Mouse (Mus musculus) midbrain, postnatal 0 days (tissue): ENCODE measurements around the gene Pum1. TPM values are rescaled to one million over a fixed set of nuclear protein-coding genes. Genes with fewer than 3 reads are reported as not detected.

Experiments used
- ATAC-seq: fragments of 200-750 bp; cut with Nextera tagmentation; 2 replicates; pipeline ENCODE4 v1.8.0; 2017; ENCODE audit warnings: moderate number of reproducible peaks, mild to moderate bottlenecking, moderate TSS enrichment, moderate library complexity; ENCODE audit not compliant: low FRiP score
- DNase-seq: peaks from one replicate; pipeline ENCODE4 v3.0.0-alpha.2; 2015; ENCODE audit warnings: low spot score
- H3K27ac ChIP-seq: fragments of 300-500 bp; sonication (generic); 2 replicates; pipeline ENCODE4 v1.5.1; 2014; ENCODE audit warnings: low read depth, mild to moderate bottlenecking, low read length, mixed read lengths
- H3K27me3 ChIP-seq: fragments of 300-500 bp; sonication (generic); 2 replicates; pipeline ENCODE4 v1.6.1; 2014; ENCODE audit warnings: low read length, control low read depth, mixed read lengths; ENCODE audit not compliant: insufficient read depth
- H3K36me3 ChIP-seq: fragments of 300-500 bp; sonication (generic); 2 replicates; pipeline ENCODE4 v1.6.1; 2014; ENCODE audit warnings: low read length, control low read depth, mixed read lengths; ENCODE audit not compliant: insufficient read depth
- H3K4me1 ChIP-seq: fragments of 300-500 bp; sonication (generic); 2 replicates; pipeline ENCODE4 v1.6.1; 2014; ENCODE audit warnings: mild to moderate bottlenecking, control low read depth, antibody characterized with exemption, low read length, mixed read lengths; ENCODE audit not compliant: insufficient read depth
- H3K4me2 ChIP-seq: fragments of 300-500 bp; sonication (generic); 2 replicates; pipeline ENCODE4 v1.6.1; 2014; ENCODE audit warnings: low read depth, mild to moderate bottlenecking, low read length, mixed read lengths; ENCODE audit not compliant: poor library complexity, severe bottlenecking
- H3K4me3 ChIP-seq: fragments of 300-500 bp; sonication (generic); 2 replicates; pipeline ENCODE4 v1.5.1; 2014; ENCODE audit warnings: low read depth, mild to moderate bottlenecking, low read length, moderate library complexity
- H3K9ac ChIP-seq: fragments of 300-500 bp; sonication (generic); replicated peaks from 2 replicates; pipeline ENCODE4 v1.6.1; 2014; ENCODE audit warnings: mild to moderate bottlenecking, low read length, moderate library complexity, mixed read lengths; ENCODE audit not compliant: poor library complexity, severe bottlenecking
- H3K9me3 ChIP-seq: fragments of 300-500 bp; sonication (generic); 2 replicates; pipeline ENCODE4 v1.6.1; 2016; ENCODE audit warnings: low read length, control low read depth
- CTCF ChIP-seq: IDR thresholded peaks from 2 replicates; pipeline ENCODE4 v1.5.1; 2016; ENCODE audit warnings: antibody characterized with exemption, mild to moderate bottlenecking
- WGBS: fragments of 180-500 bp; shearing (Covaris S2); extraction: QIAGEN DNeasy Blood & Tissue Kit; methylation state at CpG from one replicate; pipeline ENCODE4 v1.1.7; 2014; 5-methylcytosine and 5-hydroxymethylcytosine counted together
- polyA plus RNA-seq: library from polyadenylated mRNA; unstranded; fragments of >200 nt; fragmentation: Nextera tagmentation; extraction: Ambion mirVana; gene quantifications from 2 replicates; pipeline ENCODE4 v1.2.1, GENCODE M21; 2015
- total RNA-seq: library from RNA; depleted of rRNA; stranded (reverse); fragments of >200 nt; gene quantifications from 2 replicates; pipeline ENCODE4 v1.2.3, GENCODE M21; 2014

The Pum1 gene
- total and polyA plus RNA-seq, 2 experiments from 2014 or later = 73.6 to 87.2 TPM

GRCm38 (mm10) chr4:130693936-130694335 lies 30.8 kb downstream of the Pum1 start:
- Histone ChIP-seq H3K4me3 (no peak overlapping the region), H3K9me3 (no peaks in the 10 kb centered on the region), H3K9ac (no peak overlapping the region), H3K4me1 (no peaks in the 10 kb centered on the region), H3K27ac (no peak overlapping the region), H3K27me3 (no peaks in the 10 kb centered on the region), H3K36me3 (no peaks in the 10 kb centered on the region), H3K4me2 (no peak overlapping the region)
- ATAC-seq (no peak), DNase-seq (no peak)
- TF ChIP-seq CTCF = no peak
- whole genome bisulfite sequencing = 54% methylated on average over 3 of the region's 3 CpGs

GRCm38 (mm10) chr4:130694982-130695381 lies 31.9 kb downstream of the Pum1 start:
- DNase-seq = no peak
- H3K27ac ChIP-seq = no peak overlapping the region
- H3K9me3 ChIP-seq = no peaks in the 10 kb centered on the region
- H3K4me1 ChIP-seq = no peaks in the 10 kb centered on the region
- H3K9ac ChIP-seq = no peak overlapping the region
- no peaks in the 10 kb centered on the region for H3K27me3 ChIP-seq
- WGBS = 95% methylated on average over 3 of the region's 3 CpGs
- H3K4me3 ChIP-seq = no peak overlapping the region
- no peak for TF ChIP-seq CTCF
- no peak overlapping the region for H3K4me2 ChIP-seq
- no peak for ATAC-seq
- H3K36me3 ChIP-seq = no peaks in the 10 kb centered on the region

GRCm38 (mm10) chr4:130701061-130701460 lies 37.9 kb downstream of the Pum1 start:
- H3K9ac ChIP-seq = no peak overlapping the region
- no peak overlapping the region for H3K4me3 ChIP-seq
- WGBS = 86% methylated on average over 2 of the region's 2 CpGs
- no peak overlapping the region for H3K4me2 ChIP-seq
- H3K27ac ChIP-seq = no peak overlapping the region
- H3K4me1 ChIP-seq = no peaks in the 10 kb centered on the region
- no peaks in the 10 kb centered on the region for H3K9me3 ChIP-seq
- no peaks in the 10 kb centered on the region for H3K36me3 ChIP-seq
- no peaks in the 10 kb centered on the region for H3K27me3 ChIP-seq
- DNase-seq = no peak
- no peak for TF ChIP-seq CTCF
- no peak for ATAC-seq

DNA sequence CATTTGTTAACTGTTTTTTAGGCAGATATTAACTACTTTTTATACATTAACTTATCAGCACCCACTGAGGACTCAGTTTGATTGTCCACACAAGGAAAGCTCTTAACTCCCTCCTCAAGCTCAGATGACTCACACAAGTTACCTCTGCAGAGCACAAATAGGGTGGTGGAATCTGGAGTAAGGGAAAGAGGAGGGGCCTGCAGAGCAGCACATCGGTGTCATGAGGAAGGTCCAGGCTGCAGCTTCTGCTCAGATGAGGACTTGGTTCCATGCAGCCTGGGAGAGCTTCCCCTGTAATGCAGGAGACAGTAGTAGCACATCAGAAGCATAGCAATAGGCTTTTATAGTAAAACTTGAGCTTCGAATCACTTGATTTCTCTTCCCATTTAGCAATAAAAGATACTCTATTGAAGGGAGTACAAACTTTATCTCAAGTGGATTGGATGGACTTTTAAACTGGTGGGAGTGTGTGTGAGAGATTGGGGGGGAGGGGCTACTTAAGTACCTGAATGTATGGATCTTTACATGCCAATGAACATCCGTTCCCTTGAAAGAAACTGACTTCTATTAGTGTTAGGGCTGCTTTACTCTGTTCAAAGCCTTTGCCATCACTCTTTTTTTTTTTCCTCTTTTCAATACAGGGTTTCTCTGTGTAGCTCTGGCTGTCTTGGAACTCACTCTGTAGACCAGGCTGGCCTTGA lies 39.9 kb downstream of the Pum1 start:
- Histone ChIP-seq H3K4me1 (no peaks in the 10 kb centered on the region), H3K9ac (no peak overlapping the region), H3K4me2 (no peak overlapping the region), H3K4me3 (no peak overlapping the region), H3K27me3 (no peaks in the 10 kb centered on the region), H3K27ac (no peak overlapping the region), H3K36me3 (no peaks in the 10 kb centered on the region), H3K9me3 (no peaks in the 10 kb centered on the region)
- TF ChIP-seq CTCF = no peak
- no peak for ATAC-seq
- DNase-seq = no peak
- 88% methylated on average over 3 of the region's 3 CpGs for WGBS

DNA sequence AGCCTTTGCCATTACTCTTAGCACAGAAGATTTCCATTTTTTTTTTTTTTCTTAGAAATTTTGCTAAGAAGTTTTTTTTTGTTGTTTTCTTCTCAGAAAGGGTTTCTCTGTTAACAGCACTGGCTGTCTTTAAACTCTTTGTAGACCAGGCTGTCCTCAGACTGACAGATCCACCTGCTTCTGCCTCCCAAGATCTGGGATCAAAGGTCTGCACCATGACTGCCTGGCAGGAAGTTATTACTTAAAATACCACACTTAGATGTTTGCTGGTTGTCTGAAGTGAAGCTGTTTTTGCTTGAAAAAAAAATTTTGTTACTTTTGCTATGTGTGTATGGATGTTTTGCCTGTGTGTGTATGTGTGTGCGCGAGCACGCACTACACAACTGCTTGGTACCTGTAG lies 40.5 kb downstream of the Pum1 start:
- no peak overlapping the region for H3K27ac ChIP-seq
- no peak for TF ChIP-seq CTCF
- no peak for ATAC-seq
- no peaks in the 10 kb centered on the region for H3K36me3 ChIP-seq
- no peak for DNase-seq
- H3K27me3 ChIP-seq = no peaks in the 10 kb centered on the region
- no peak overlapping the region for H3K4me2 ChIP-seq
- H3K9ac ChIP-seq = no peak overlapping the region
- WGBS = 97% methylated on average over 3 of the region's 3 CpGs
- H3K9me3 ChIP-seq = no peaks in the 10 kb centered on the region
- no peaks in the 10 kb centered on the region for H3K4me1 ChIP-seq
- no peak overlapping the region for H3K4me3 ChIP-seq

- 96% methylated on average over 4 of the region's 4 CpGs for WGBS
- ATAC-seq (no peak), DNase-seq (no peak)
- no peak overlapping the region for H3K4me2 ChIP-seq
- TF ChIP-seq CTCF = no peak
- H3K27me3 ChIP-seq = no peaks in the 10 kb centered on the region
- no peaks in the 10 kb centered on the region for H3K9me3 ChIP-seq
- H3K9ac ChIP-seq = no peak overlapping the region
- no peak overlapping the region for H3K27ac ChIP-seq
- no peaks in the 10 kb centered on the region for H3K36me3 ChIP-seq
- no peaks in the 10 kb centered on the region for H3K4me1 ChIP-seq
- H3K4me3 ChIP-seq = no peak overlapping the region
Measured at GRCm38 (mm10) chr4:130704615-130705014, 41.5 kb downstream of the Pum1 start.
